ENCODE assay signal across 28 mouse cellular contexts in genomic region chr16:93190301-93190700, GRCm38 (mm10).
DNase-seq lines count a peak whose midpoint lies in the region; ATAC-seq and TF ChIP-seq lines count a peak whose summit lies in the region.
"Had no signal": no experiment of that assay in that cellular context is flagged by ENCODE, and none has a peak within 500 bp of the region (broad histone marks: within the 10 kb centered on the region; RNA-seq: fewer than 3 reads in every experiment).

No protein-coding gene starts in this region.

- H3K27me3 ChIP-seq in heart, embryonic 16.5 days (ENCODE audit: control insufficient read depth, insufficient read depth, low read length), result no peaks in the 10 kb centered on the region
- H3K27me3 ChIP-seq in heart, embryonic 12.5 days (replicated peaks), result 0 out of 2 replicates have a peak, but pooled peaks cover 3% of the 10 kb centered on the region
- no peaks in the 10 kb centered on the region for H3K27me3 ChIP-seq in limb, embryonic 14.5 days (ENCODE audit: control insufficient read depth, insufficient read depth, low read length)
- 0 out of 2 replicates have a peak, but pooled peaks cover 4% of the 10 kb centered on the region for H3K27me3 ChIP-seq in limb, embryonic 10.5 days (ENCODE audit: low read depth, poor library complexity, severe bottlenecking)
- H3K27me3 ChIP-seq: embryonic facial prominence, embryonic 13.5 days; forebrain, embryonic 13.5 days; hindbrain, embryonic 12.5 days; limb, embryonic 13.5 days; midbrain, embryonic 12.5 days; neural tube, embryonic 13.5 days had no signal

- H3K36me3 ChIP-seq in heart, embryonic 16.5 days (ENCODE audit: control insufficient read depth, insufficient read depth), result no peaks in the 10 kb centered on the region
- no peaks in the 10 kb centered on the region for H3K36me3 ChIP-seq in heart, embryonic 12.5 days
- H3K36me3 ChIP-seq in limb, embryonic 14.5 days (ENCODE audit: control insufficient read depth, insufficient read depth, low read length), result no peaks in the 10 kb centered on the region
- no peaks in the 10 kb centered on the region for H3K36me3 ChIP-seq in limb, embryonic 10.5 days
- H3K36me3 ChIP-seq: embryonic facial prominence, embryonic 13.5 days; heart, embryonic 13.5 days; hindbrain, embryonic 12.5 days; limb, embryonic 13.5 days; liver, embryonic 12.5 days; midbrain, embryonic 12.5 days; neural tube, embryonic 13.5 days had no signal

- H3K9me3 ChIP-seq in heart, embryonic 16.5 days (replicated peaks; ENCODE audit: control insufficient read depth, low read length), result no peaks in the 10 kb centered on the region
- H3K9me3 ChIP-seq in heart, embryonic 12.5 days (replicated peaks), result no peaks in the 10 kb centered on the region
- no peaks in the 10 kb centered on the region for H3K9me3 ChIP-seq in limb, embryonic 14.5 days (ENCODE audit: control insufficient read depth, low read length)
- H3K9me3 ChIP-seq in limb, embryonic 10.5 days (replicated peaks), result no peaks in the 10 kb centered on the region
- H3K9me3 ChIP-seq: embryonic facial prominence, embryonic 13.5 days; forebrain, embryonic 13.5 days; heart, embryonic 13.5 days; hindbrain, embryonic 12.5 days; limb, embryonic 13.5 days; liver, embryonic 12.5 days; midbrain, embryonic 12.5 days; neural tube, embryonic 13.5 days had no signal

- no peak overlapping the region for H3K4me2 ChIP-seq in heart, embryonic 16.5 days (ENCODE audit: low read depth, low read length)
- no peak overlapping the region for H3K4me2 ChIP-seq in heart, embryonic 12.5 days
- H3K4me2 ChIP-seq in limb, embryonic 14.5 days (replicated peaks; ENCODE audit: low read depth, low read length, severe bottlenecking), result no peak overlapping the region
- H3K4me2 ChIP-seq: embryonic facial prominence, embryonic 13.5 days; forebrain, embryonic 13.5 days; heart, embryonic 13.5 days; hindbrain, embryonic 12.5 days; limb, embryonic 13.5 days; liver, embryonic 12.5 days; midbrain, embryonic 12.5 days; neural tube, embryonic 13.5 days had no signal

- no peak for ATAC-seq in heart, embryonic 16.5 days (replicated peaks; ENCODE audit: extremely low read depth, insufficient read depth, low FRiP score)
- ATAC-seq in heart, embryonic 12.5 days (ENCODE audit: insufficient number of reproducible peaks, low FRiP score), result no peak
- no peak for ATAC-seq in limb, embryonic 14.5 days (ENCODE audit: low FRiP score, low read depth)
- no peak for ATAC-seq in megakaryocyte progenitor cell, adult 5-6 weeks (replicated peaks; ENCODE audit: poor library complexity)
- ATAC-seq: activated CD4-positive, CD25-positive, alpha-beta regulatory T cell, adult 4 months; forebrain, embryonic 13.5 days; intestine, embryonic 16.5 days; liver, embryonic 12.5 days; liver, postnatal 0 days had no signal

- WGBS in heart, embryonic 16.5 days, result 58% methylated on average over 3 of the region's 3 CpGs
- 75% methylated on average over 3 of the region's 3 CpGs for WGBS in heart, embryonic 12.5 days
- WGBS in limb, embryonic 14.5 days, result 37% methylated on average over 3 of the region's 3 CpGs
- WGBS in limb, embryonic 10.5 days, result 80% methylated on average over 3 of the region's 3 CpGs

- H3K27ac ChIP-seq in heart, embryonic 16.5 days (ENCODE audit: low read length), result peak overlapping the region; percentile 25; the same call in 1 of the 2 replicates
- no peak overlapping the region for H3K27ac ChIP-seq in heart, embryonic 12.5 days (ENCODE audit: poor library complexity, severe bottlenecking)
- no peak overlapping the region for H3K27ac ChIP-seq in limb, embryonic 14.5 days (replicated peaks; ENCODE audit: low read depth, low read length)
- no peak overlapping the region for H3K27ac ChIP-seq in limb, embryonic 10.5 days
- H3K27ac ChIP-seq: embryonic facial prominence, embryonic 13.5 days; forebrain, embryonic 13.5 days; heart, embryonic 13.5 days; hindbrain, embryonic 12.5 days; limb, embryonic 13.5 days; liver, embryonic 12.5 days; midbrain, embryonic 12.5 days; neural tube, embryonic 13.5 days; stomach, postnatal 0 days had no signal

- TF ChIP-seq POLR2A in limb, embryonic 14.5 days (IDR thresholded peaks at IDR 0.05; ENCODE audit: borderline replicate concordance, extremely low read depth, insufficient read depth, insufficient read length), result no peak

- peaks cover 4% of the 10 kb centered on the region; the same call in 1 of the 2 replicates for H3K4me1 ChIP-seq in heart, embryonic 16.5 days (ENCODE audit: control insufficient read depth, insufficient read depth, low read length)
- H3K4me1 ChIP-seq in heart, embryonic 12.5 days (replicated peaks), result peaks cover 10% of the 10 kb centered on the region; the same call in 1 of the 2 replicates
- no peaks in the 10 kb centered on the region for H3K4me1 ChIP-seq in limb, embryonic 14.5 days (ENCODE audit: control insufficient read depth, insufficient read depth, low read length)
- no peaks in the 10 kb centered on the region for H3K4me1 ChIP-seq in limb, embryonic 10.5 days
- H3K4me1 ChIP-seq: forebrain, embryonic 13.5 days; hindbrain, embryonic 12.5 days; midbrain, embryonic 12.5 days; neural tube, embryonic 13.5 days had no signal

- H3K9ac ChIP-seq in heart, embryonic 16.5 days (ENCODE audit: low read length), result no peak overlapping the region
- no peak overlapping the region for H3K9ac ChIP-seq in heart, embryonic 12.5 days
- no peak overlapping the region for H3K9ac ChIP-seq in limb, embryonic 14.5 days (ENCODE audit: low read depth, low read length, severe bottlenecking)
- H3K9ac ChIP-seq: embryonic facial prominence, embryonic 13.5 days; forebrain, embryonic 13.5 days; heart, embryonic 13.5 days; hindbrain, embryonic 12.5 days; limb, embryonic 13.5 days; liver, embryonic 12.5 days; liver, postnatal 0 days; midbrain, embryonic 12.5 days; neural tube, embryonic 13.5 days had no signal

- DNase-seq in limb, embryonic 14.5 days (ENCODE audit: low spot score), result peak; percentile 13
- DNase-seq in limb, embryonic 10.5 days (ENCODE audit: low spot score), result no peak
- DNase-seq in NIH3T3 (ENCODE audit: low read depth), result peak; percentile 24
- peak; percentile 26 for DNase-seq in adipocyte (ENCODE audit: low spot score)
- DNase-seq: adrenal gland, adult 8-10 months; B cell, adult 2 months; cerebellum, adult 11 months; cerebellum, adult 9-10 months; embryo, embryonic 11 days; gastrocnemius, postnatal 25 days; liver, postnatal 0 days; lung, postnatal 14 days; right cerebral cortex, postnatal 4 days; thymus, adult 18-20 months had no signal

- H3K4me3 ChIP-seq in heart, embryonic 16.5 days (ENCODE audit: low read length), result no peak overlapping the region
- H3K4me3 ChIP-seq in heart, embryonic 12.5 days, result no peak overlapping the region
- no peak overlapping the region for H3K4me3 ChIP-seq in limb, embryonic 14.5 days (replicated peaks; ENCODE audit: low read length)
- no peak overlapping the region for H3K4me3 ChIP-seq in limb, embryonic 10.5 days
- H3K4me3 ChIP-seq: embryonic facial prominence, embryonic 13.5 days; forebrain, embryonic 13.5 days; heart, embryonic 13.5 days; hindbrain, embryonic 12.5 days; limb, embryonic 13.5 days; liver, embryonic 12.5 days; midbrain, embryonic 12.5 days; neural tube, embryonic 13.5 days had no signal
